Mouse (Mus musculus): Measurements from ENCODE around the gene Tm6sf1.

- TF ChIP-seq HCFC1 (IDR thresholded peaks at IDR 0.05; ENCODE audit: low read depth, low read length) (no peak), CTCF (conservative IDR thresholded peaks at IDR 0.05 in 1 of 2, IDR thresholded peaks at IDR 0.05 in 1 of 2; ENCODE audit: low read depth in 2 of 2, low read length in 2 of 2) (no peak)
Measured at GRCm38 (mm10) chr7:81858236-81858635, 565 bp upstream of the Tm6sf1 start.

Measured in CH12.LX (cell line).